Mouse (Mus musculus) common myeloid progenitor, adult 5-6 weeks (primary cell): ENCODE data around the gene Noxo1. TPM values are rescaled to one million over a fixed set of nuclear protein-coding genes. Genes with fewer than 3 reads are reported as not detected.

Experiments used
- ATAC-seq: replicated peaks from 2 replicates; pipeline ENCODE4 v1.8.0; 2016; ENCODE audit warnings: low read depth, mild to moderate bottlenecking, moderate TSS enrichment, inconsistent platforms; ENCODE audit not compliant: poor library complexity, severe bottlenecking
- total RNA-seq: library from RNA; stranded (forward); fragments of 200-1000, 187-1606 nt; gene quantifications from 2 replicates; pipeline ENCODE4 v1.2.3, GENCODE M21; 2017

The Noxo1 gene
- total RNA-seq, 1 experiment from 2014 or later, result 0.69 TPM

GRCm38 (mm10) chr17:24676187-24676586 lies 19.8 kb upstream of the Noxo1 start:
- ATAC-seq, result peak; percentile 71

GRCm38 (mm10) chr17:24676877-24677276 lies 19.2 kb upstream of the Noxo1 start:
- ATAC-seq, result no peak

- no peak for ATAC-seq
These were observed 18.4 kb upstream of the Noxo1 start for GRCm38 (mm10) chr17:24677500-24678080.

GRCm38 (mm10) chr17:24686514-24686913 lies 9.5 kb upstream of the Noxo1 start:
- ATAC-seq, result peak; percentile 67

GRCm38 (mm10) chr17:24687146-24687595 lies 8.9 kb upstream of the Noxo1 start:
- peak; percentile 73 for ATAC-seq

GRCm38 (mm10) chr17:24687599-24687998 lies 8.4 kb upstream of the Noxo1 start:
- no peak for ATAC-seq

- ATAC-seq, result no peak
These were observed 6.6 kb upstream of the Noxo1 start, which contains the start of gene Syngr3 for GRCm38 (mm10) chr17:24689251-24690081. Syngr3 (minus strand) TSS chr17:24689955.

GRCm38 (mm10) chr17:24692385-24692784 lies 3.6 kb upstream of the Noxo1 start:
- no peak for ATAC-seq

- no peak for ATAC-seq
These were observed 566 bp upstream of the Noxo1 start for GRCm38 (mm10) chr17:24695326-24696010.

GRCm38 (mm10) chr17:24697985-24698384 lies 2.0 kb downstream of the Noxo1 start:
- no peak for ATAC-seq

GRCm38 (mm10) chr17:24698715-24699114 lies 2.7 kb downstream of the Noxo1 start:
- ATAC-seq, result no peak

- no peak for ATAC-seq
These were observed 3.4 kb downstream of the Noxo1 start for GRCm38 (mm10) chr17:24699473-24699872.

- ATAC-seq, result no peak
These were observed 5.2 kb downstream of the Noxo1 start for GRCm38 (mm10) chr17:24701251-24701650.

GRCm38 (mm10) chr17:24705821-24706220 lies 9.8 kb downstream of the Noxo1 start:
- ATAC-seq, result no peak

- ATAC-seq, result peak; percentile 91
These were observed 11.2 kb downstream of the Noxo1 start, which contains the start of gene Tbl3 for GRCm38 (mm10) chr17:24706982-24707800. Tbl3 (minus strand) TSS chr17:24707660.

GRCm38 (mm10) chr17:24707801-24708425 lies 11.9 kb downstream of the Noxo1 start:
- peak; percentile 28 for ATAC-seq

GRCm38 (mm10) chr17:24708646-24709045 lies 12.6 kb downstream of the Noxo1 start:
- peak; percentile 48 for ATAC-seq

- ATAC-seq, result no peak
These were observed 19.5 kb downstream of the Noxo1 start for GRCm38 (mm10) chr17:24715556-24715955.

- no peak for ATAC-seq
These were observed 20.2 kb downstream of the Noxo1 start for GRCm38 (mm10) chr17:24716166-24716682.
